Mouse (Mus musculus) right cerebral cortex, postnatal 25 days (tissue): ENCODE data around the gene Osbpl10.

ENCODE experiments used
- DNase-seq: peaks from one replicate; pipeline ENCODE4 v3.0.0; 2022

Gene Osbpl10

DNA sequence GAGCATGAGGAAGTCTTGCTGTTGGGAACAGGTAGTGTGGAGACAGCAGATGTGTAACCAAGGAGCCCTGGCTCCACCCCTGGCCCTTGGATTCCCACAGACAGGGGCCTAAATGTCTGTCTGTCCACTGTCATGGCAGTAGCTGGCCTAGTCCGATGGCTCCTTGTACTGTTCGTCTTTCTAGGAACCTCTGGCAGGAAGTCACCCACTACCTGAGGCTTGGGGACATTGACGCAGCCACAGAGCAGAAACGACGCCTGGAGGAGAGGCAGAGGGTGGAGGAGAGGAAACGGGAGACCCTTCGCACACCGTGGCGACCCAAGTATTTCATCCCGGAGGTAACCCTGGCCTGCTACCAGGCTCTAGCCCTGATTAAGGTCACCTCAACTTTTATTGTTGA lies 251.3 kb downstream of the Osbpl10 start:
- DNase-seq = no peak

DNA sequence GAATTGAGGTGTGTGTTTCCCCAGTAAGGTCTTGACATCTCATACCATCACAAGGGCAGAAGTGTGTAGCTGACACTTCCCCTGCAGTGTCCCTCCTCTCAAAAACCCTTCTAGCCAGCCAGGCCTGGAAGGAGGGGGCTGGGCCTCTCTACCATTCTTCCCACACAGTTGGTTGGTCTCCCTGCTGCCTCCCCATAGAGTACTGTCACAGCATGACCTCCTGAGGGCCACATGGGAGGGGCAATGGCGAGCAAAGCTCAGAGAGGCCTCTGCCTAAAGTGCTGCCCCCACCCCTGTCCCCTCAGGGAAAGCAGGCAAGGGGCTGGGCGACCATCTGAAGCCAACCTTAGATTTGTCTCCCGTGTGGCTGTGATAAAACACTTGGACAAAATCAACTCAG lies 251.8 kb downstream of the Osbpl10 start:
- no peak for DNase-seq

DNA sequence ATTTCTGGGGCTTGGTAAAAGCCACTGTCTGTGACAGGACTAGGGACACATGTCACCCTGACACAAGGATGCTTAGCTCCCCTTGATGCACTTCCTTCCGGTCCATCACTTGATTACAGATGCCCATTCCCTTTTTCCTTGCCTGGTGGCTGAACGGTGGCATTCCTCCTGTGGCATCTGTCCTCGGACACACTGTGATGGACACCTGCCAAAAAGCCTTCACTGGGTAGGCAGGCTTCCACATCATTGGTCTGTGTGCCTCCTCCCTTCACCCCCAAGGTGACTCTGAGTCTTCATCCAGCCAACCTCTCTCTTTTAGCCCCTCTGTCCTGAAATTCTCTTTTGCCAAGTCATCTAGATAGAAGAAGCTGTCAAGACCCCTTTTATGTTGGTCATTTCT lies 253.1 kb downstream of the Osbpl10 start:
- no peak for DNase-seq

DNA sequence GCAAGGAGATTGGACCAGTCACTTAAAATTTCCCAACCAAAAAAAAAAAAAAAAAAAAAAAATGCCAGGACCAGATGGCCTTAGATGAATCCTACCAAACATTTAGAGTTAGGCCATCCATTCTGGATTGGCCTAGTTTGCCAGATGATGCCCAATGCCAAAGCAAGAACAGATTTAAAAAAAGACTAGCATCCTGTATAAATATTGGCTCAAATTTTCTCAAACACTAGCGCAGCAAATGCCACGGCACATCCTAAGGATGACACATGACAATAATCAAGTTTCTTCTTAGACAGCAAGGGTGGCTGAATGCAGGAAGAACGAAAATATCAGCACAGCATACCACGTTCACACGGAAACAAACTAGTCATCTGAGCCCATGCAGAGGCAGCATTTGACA lies 255.4 kb downstream of the Osbpl10 start:
- DNase-seq = no peak

DNA sequence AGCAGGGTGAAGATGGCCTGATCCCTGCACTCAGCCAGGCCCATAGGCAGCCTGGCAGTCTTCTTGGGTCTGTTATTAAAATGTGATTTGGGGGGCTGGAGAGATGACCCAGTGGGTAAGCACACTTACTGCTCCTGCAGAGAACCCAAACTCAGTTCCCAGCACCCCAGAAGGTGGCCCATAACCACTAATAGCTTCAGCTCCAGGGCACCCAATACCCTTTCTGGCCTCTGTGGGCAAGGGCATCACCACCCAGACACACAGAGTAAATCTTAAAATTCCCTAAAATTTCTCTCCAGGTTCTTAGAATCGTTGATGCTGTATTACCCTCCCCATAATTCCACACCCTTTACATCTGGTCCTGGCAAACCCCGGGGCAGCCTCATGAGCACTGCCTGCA lies 256.2 kb downstream of the Osbpl10 start:
- DNase-seq = no peak

DNA sequence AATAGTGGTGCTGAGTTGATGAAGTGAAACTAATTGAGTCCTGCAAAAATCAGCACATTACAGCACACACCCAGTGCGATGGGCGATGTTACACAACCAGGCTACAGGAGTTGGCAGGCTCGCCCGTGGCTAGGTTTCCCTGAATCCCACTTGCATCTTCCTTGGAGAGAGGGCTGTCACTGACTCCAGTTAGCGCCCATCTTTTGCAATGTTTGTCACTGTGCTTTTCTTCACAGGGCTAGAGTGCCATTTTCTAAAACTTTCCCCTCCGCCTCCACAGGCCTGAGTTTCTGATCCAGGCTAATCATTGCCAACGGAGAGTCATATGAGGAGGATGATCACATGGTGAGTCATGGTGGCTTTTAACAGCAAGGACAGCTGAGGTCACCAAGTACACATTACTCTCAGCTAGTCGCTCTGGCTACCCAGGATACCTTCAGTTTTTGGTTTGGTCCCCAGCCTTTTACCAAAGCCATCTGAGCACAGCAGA lies 258.0 kb downstream of the Osbpl10 start:
- no peak for DNase-seq

DNA sequence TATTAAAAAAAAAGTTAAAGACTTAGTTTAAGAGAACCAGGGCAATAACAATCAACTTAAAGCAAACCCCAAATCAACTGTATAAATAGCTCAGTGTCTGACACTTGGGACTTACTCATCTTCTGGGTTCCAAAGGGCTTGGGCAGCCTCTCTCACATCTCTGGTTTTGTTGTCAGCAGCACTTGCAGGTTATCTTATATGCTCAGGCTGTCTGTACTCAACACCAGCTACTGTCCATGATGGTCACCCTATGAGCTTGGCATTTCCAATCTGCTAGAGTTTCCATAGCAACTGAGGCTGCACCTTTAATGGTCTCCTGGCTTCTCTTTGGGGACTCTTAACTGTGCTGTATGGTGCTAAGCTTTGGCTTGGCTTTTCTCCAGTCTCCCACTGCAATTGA lies 259.6 kb downstream of the Osbpl10 start:
- no peak for DNase-seq

DNA sequence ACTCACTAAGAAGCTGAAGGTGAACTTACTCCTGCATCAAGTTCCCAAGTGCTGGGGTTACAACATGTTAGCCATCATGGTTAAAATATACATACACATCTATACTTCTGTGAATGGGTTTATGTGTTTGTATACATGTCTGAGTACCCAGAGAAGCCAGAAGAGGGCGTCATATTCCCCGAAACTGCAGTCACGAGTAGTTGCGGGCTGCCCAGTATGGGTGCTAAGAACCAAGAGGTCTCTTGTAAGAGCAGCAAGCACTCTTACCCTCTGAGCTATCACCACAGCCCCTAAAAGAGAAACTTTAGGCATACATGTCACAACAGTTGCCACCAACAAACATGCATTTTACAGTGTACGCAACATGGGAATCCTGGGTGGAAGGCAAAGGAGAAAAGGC lies 261.5 kb downstream of the Osbpl10 start:
- DNase-seq = no peak

DNA sequence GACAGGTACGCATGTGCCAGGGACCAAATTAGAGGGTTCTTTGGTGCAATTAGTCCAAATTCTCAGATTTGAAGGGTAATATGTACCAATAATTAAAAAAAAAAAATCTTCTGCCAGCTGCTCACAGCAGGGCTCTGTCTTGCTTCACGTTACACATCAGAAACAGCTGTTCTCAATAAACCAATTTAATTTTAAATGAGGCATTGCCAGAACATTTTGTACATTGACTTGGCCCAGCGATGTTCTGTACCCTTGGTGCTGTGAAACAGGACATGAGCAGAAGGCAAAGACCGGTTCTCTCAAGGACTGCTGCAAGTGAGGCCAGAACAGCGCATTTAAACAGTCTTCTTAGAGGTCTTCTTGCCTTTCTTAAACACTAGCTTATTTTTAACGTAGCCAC lies 265.3 kb downstream of the Osbpl10 start:
- DNase-seq = no peak

DNA sequence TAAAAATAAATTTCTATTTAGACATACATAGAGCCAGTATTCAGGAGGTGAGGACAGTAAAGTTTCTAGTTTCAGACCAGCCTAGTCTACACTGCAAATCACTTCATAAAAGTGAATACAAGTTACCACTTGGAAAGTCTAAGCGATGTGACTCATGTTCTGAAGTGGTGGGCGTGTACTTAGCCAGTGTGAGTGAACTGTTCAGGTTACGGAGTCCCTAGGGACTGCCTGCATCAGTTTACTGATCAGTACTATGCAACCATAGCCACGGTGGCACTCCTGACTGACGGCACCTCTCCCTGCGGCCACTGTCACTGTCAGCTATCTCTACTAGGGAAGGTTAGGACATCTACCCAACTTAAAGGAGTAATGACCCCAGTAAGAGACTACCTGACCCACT lies 266.7 kb downstream of the Osbpl10 start:
- no peak for DNase-seq

DNA sequence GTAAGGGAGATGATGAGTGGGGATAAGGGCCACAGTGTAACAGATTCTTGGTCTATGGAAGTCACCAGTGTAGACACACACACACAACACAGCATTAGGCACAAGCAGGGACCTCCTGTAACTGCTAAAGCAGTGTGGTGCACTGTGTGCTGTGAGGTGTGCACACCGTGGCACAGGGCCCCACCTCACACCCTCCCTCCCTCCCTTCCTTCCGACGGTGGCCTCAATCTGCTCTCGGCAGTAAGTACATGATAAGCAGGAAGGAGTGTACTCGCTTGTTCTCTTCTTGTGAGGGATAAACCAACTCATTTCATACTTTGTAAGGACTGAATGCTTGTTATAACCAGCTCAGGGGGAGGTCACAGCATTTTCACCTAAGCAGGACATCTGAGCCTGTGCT lies 270.8 kb downstream of the Osbpl10 start:
- DNase-seq = no peak

DNA sequence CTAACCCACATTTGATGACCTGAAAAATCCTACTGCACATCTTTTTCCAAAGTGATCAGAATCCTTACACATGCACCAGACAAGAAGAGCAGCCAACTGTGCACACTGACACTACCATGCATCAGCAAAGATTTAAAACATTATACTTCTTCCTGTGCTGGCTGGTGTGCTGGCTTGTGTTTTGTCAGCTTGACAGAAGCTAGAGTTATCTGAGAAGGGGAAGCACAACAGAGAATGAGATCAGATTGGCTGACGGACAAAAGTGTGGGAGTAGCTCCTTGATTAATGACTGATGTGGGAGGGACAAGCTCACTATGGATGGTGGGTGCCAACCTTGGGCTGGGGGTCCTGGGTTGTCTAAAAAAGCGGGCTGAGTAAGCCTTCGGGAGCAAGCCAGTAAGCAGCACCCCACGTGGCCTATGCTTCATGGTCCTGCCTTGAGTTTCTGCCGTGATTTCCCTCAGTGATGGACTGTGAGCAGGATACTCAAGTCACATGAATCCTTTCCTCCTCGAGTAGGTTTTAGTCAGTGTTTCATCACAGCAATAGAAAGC lies 279.4 kb downstream of the Osbpl10 start:
- DNase-seq = no peak

DNA sequence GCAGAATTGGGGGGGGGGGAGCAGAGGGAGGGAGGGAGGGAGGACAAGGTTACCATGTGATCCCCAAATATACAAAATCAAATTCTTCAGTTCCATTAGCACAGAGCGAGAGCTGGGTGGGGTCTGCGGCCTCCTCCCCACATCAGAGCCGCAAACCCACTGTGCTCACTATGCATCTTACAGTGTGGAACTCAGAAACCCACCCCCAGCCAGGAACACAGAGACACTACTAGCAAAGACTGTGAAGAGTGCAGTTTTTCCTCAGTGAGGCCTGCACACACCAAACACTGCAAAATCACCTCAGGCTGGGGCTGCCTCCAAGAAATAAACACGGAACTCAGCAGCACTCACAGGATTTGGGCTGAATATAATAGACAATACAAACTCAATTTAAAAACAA lies 281.5 kb downstream of the Osbpl10 start:
- DNase-seq = no peak

DNA sequence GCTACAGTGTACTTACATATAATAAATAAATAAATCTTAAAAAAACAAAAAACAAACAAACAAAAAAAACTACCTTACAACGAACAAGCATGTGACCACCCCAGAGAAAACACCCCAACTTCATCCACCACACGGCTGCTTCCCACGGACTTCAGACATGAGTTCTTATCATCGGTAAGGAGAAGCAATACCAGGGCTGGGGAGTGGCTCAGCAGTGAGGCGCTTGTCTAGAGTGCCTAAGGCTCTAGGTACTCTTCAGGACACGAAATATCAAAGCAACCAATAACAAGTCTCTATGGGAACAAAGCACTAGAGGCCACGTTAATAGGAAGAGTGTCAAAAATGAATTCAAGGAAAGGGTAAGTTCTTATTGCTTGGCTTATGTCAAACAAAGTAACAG lies 282.1 kb downstream of the Osbpl10 start:
- DNase-seq = no peak

DNA sequence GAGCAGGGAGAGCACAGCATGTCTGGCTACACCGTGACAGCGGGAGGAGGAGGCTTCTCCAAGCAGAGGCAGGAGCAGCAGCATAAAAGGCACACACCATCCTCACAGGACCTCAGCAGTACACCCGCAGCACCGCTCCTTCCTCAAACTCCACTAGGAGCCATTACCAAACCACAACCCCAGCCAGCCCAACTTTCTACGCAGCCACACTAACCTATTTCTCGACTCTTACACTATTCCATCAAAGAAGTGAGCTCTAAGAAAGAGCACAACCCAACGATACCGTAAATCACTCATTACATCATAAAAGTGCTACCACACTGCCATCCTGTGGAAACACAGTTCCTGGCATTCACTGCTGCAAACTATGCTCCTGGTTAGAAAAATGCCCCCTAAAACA lies 283.1 kb downstream of the Osbpl10 start:
- DNase-seq = no peak

DNA sequence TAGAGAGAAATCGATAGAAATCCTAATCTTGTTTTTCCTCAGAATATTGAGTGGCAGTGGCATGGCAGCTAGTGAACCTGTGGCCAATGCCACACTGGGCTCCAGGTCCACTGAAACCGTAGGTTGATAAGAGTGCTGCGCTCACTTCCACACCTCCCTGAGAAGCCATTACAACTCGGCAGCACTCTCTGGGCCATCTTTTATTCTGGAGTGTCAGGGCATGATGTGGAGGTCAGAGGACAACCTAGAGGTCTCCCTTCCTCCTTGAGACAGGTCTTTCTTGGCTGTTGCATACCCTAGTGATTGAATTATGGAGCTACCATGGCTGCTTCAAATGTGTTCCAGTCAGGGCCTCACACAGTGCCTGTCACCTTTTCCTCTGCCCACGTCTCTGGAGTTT lies 283.5 kb downstream of the Osbpl10 start:
- no peak for DNase-seq

DNA sequence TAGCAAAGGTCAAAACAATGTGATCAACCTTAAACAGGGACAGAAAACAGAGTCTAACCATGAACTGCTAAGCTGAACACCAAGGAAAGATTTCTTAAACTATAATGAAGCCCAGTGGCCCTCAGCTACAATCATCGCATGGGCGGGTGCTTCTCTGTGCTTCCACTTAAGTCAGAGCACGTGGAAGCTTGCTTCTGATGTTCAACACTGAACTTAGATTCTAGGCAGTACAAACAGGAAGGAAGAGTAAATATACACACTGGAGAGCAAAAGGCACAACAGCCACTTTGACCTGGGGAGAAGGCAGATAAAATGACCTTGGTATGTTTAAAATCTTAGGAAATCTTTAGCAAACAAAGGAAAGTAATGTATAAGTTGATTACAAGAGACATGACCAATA lies 293.2 kb downstream of the Osbpl10 start:
- DNase-seq = no peak

DNA sequence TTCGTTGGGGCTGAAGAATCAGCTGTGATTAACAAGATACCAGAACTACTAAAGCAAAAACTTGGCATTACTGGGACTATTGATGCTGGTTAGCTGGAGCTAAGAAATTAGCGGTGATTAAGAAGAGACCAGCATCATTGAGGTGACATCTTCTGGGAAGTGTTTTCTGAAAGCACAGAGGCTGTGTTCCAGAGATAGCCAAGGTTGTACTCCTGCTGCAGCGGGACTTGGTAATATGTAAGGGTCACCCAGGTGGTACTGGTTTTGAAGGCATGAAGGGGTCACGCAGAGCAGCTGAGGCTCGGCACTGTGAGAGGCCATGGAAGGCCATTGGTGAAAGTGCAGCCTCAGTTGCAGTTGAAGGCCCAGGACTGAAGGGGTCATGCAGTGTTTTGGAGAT lies 294.1 kb downstream of the Osbpl10 start:
- peak; percentile 38 for DNase-seq

DNA sequence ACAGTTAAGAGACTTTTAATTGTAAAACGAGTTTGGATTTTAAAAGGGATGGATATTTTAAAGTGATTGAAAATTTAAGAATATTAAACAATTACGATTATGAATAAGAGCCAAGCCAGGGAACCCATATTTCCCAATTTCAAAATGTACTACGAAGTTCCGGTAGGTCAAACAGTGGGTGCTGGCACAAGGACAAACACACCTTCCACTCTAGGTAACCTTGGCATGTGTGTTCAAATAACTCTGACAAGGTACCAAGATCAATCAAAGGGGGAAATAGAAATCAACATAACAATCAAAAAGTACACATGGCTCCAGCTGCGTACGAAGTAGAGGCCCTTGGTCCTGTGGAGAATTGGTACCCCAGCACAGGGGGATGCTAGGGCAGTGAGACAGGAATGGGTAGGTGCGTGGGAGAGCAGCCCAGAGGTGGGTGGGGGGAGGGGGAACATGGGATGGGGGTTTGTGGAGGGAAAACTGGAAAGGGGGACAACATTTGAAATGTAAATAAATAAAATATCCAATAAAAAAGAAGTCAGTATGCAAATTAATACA lies 294.8 kb downstream of the Osbpl10 start:
- no peak for DNase-seq

DNA sequence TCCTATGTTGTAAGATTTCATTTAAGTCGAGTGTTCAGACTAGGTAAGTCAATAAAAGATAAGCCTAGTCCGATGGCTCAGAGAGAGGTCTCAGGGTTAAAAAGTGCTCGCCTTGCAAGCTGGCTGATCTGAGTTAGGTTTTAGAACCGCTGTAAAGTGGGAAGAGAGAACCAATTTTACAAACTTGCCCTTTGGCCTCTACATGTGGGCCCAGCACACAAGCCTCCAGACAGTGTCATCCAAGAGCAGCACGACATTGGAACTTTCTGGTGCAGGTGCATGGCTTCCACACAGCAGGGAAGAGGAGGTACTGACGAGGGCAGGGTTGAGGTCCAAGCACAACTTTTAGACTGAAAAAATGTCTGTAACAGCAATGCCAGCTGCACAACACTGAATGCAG lies 296.4 kb downstream of the Osbpl10 start:
- no peak for DNase-seq

DNA sequence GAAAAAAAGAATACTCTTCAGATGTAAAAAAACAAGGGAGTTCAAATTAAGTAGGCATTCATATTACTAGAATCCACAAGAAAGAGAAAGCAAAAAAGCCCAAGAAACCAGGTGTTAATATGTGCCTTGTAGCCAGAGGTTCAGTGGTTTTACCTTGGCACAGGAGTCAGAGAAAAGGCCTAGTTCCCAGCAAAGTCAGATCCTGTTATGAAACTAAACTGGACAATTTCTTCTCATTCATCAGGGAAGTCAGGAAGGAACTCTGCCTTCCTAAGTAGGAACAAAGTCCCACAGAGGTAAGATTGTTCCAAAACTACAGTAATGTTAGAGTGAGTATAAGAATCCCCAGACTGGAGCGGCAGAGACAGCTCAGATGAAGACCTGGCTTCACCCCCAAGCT lies 300.3 kb downstream of the Osbpl10 start:
- no peak for DNase-seq
